Mouse (Mus musculus) lung, postnatal 25 days (tissue): ENCODE data around the gene DXBay18.
"Not testable (repeated sequence)": the region's sequence is repeated elsewhere in the genome, so short reads cannot be mapped to it uniquely, and the experiment has no call there.

ENCODE experiments used
- DNase-seq: peaks from one replicate; pipeline ENCODE4 v3.0.0; 2022; ENCODE audit warnings: low spot score

Gene DXBay18

GRCm38 (mm10) chrX:73149350-73149749 is at the start of gene DXBay18:
DXBay18 (minus strand) TSS chrX:73149450.
- DNase-seq, result not testable (repeated sequence)

DNA sequence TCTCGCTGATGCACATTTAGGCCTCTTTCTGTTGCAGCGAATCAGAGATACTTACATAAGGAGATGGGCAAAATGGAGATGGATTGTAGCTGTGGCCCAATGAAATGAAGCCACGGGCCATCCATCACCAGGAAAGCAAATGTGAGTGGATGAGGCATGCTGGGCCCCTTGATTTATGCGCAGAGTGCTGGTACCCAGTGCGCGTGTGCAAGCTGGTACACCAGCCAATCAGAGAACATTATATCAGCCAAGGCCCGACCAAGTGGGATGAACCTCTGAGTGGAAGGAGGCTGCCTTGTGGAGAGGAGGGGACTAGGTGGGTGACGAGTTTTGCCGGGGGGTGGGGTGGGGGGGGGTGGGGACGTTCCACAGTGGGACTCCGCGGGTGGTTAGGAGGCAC is 42.7 kb upstream of the DXBay18 start, which contains the start of gene Xlr3b:
Gene Xlr3b (plus strand): TSS at position 274 of the 400 bp plus-strand sequence.
- DNase-seq, result peak; percentile 1

- DNase-seq, result not testable (repeated sequence)
These were observed 27.6 kb upstream of the DXBay18 start, which contains the start of gene Spin2d for GRCm38 (mm10) chrX:73176889-73177288. Spin2d (minus strand) TSS chrX:73176989.

DNA sequence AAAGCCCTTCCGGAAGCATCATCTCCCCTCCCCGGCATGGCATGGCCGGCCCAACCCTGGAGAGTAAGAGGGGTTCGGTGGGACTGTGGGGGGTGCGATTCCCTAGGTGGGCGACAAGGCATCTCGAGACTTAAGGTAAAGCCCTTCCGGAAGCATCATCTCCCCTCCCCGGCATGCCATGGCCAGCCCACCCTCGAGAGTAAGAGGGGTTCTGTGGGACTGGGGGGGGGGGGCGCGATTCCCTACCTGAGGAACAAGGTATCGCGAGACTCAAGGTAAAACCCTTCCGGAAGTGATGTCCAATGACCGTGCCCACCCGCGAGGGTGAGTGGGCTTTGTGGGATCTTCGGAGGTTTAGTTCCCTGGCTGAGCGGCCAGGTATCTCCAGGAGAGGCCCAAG is 754 bp downstream of the DXBay18 start, which contains the start of gene Xlr5b:
Gene Xlr5b (plus strand): TSS at position 301 of the 400 bp plus-strand sequence.
- not testable (repeated sequence) for DNase-seq

DNA sequence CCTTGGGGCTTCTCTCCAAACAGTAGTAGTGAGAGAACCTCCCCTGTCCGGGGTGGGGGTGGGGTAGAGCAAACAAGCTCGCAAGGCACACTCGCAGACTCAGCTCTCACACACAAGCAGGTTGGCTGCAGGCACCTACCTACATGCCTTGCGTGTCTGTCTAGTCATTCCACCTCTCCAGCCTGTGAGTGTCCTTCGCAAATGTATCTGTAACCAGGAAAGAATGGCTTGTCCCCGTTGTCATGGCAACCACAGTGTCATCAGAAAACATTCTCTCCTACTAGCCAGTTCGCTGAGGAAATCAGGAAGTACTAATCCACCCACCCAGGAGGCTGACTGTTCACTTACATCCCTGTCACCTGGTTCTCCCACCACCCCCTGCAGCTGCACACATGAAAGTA is 6.0 kb downstream of the DXBay18 start:
- DNase-seq, result not testable (repeated sequence)

- not testable (repeated sequence) for DNase-seq
These were observed 26.1 kb downstream of the DXBay18 start for GRCm38 (mm10) chrX:73122859-73123829.

GRCm38 (mm10) chrX:73116747-73117146 is 32.5 kb downstream of the DXBay18 start, which contains the start of gene Gm14685:
Gm14685 (plus strand) TSS chrX:73117047.
- not testable (repeated sequence) for DNase-seq

DNA sequence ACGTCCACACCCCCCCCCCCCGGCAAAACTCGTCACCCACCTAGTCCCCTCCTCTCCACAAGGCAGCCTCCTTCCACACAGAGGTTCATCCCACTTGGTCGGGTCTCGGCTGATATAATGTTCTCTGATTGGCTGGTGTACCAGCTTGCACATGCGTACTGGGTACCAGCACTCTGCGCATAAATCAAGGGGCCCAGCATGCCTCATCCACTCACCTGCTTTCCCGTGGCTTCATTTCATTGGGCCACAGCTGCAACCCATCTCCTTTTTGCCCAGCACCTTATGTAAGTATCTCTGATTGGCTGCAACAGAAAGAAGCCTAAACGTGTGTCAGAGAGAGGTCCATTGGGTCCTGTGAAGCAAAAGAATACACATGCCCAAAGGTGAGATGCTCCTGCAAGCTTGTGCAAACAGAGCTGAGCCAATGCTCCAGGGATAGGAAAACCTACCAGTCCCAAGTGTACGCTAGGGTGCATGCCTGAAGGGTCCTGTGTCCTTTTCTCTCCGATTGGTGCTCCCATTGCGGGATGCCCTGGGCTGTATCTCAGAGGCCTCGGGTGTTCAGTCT is 52.2 kb downstream of the DXBay18 start, which contains the start of gene Xlr3a:
Gene Xlr3a (minus strand): TSS at position 155 of the 568 bp plus-strand sequence.
- not testable (repeated sequence) for DNase-seq
